Mouse (Mus musculus) gastrocnemius, postnatal 4 days (tissue): ENCODE measurements around the gene Tmem265. TPM values are rescaled to one million over a fixed set of nuclear protein-coding genes. Genes with fewer than 3 reads are reported as not detected.

ENCODE experiments used
- DNase-seq, 2 experiments: peaks; one replicate each; pipeline ENCODE4 v3.0.0; 2021 to 2022; ENCODE audit warnings: low spot score in 2 of 2, mixed read lengths in 2 of 2
- long read RNA-seq, 2 experiments: library from polyadenylated mRNA; stranded (forward); transcript quantifications; one replicate each; pipeline ENCODE4 v2.0.0; 2021
- total RNA-seq, 2 experiments: library from RNA; stranded (reverse); gene quantifications; 2 replicates each; pipeline ENCODE4 v1.2.3; 2021

Gene Tmem265
- total RNA-seq = 1 to 10 TPM in 1 of 2 experiments, not detected in 1; 3.1 TPM
- long read RNA-seq, experiment 1, partial matches to known transcripts = 0 of 1 reads
- long read RNA-seq, experiment 1, other reads (novel, unspliced or antisense) = 0 of 1 reads
- long read RNA-seq, experiment 2 = 0 reads

GRCm38 (mm10) chr7:127561340-127561858 lies at the start of gene Tmem265:
Tmem265 (plus strand) TSS chr7:127561390.
- DNase-seq = no peak

- DNase-seq = peak; percentile 84 to 95
Observed at GRCm38 (mm10) chr7:127511808-127512230, 49.4 kb upstream of the Tmem265 start, which contains the start of gene Srcap. Srcap (plus strand) TSS chr7:127511983.

- peak; percentile 90 to 93 for DNase-seq
Observed at GRCm38 (mm10) chr7:127512231-127513015, 48.8 kb upstream of the Tmem265 start.

- DNase-seq = no peak
Observed at GRCm38 (mm10) chr7:127513016-127513390, 48.2 kb upstream of the Tmem265 start.

GRCm38 (mm10) chr7:127513781-127514180 lies 47.4 kb upstream of the Tmem265 start:
- no peak for DNase-seq

- DNase-seq = no peak
Observed at GRCm38 (mm10) chr7:127515846-127516245, 45.3 kb upstream of the Tmem265 start.

GRCm38 (mm10) chr7:127516344-127516743 lies 44.8 kb upstream of the Tmem265 start:
- no peak for DNase-seq

GRCm38 (mm10) chr7:127519284-127519683 lies 41.9 kb upstream of the Tmem265 start, which contains the start of gene Gm42715:
Gm42715 (plus strand) TSS chr7:127519584.
- DNase-seq = no peak

- no peak for DNase-seq
Observed at GRCm38 (mm10) chr7:127541671-127542070, 19.5 kb upstream of the Tmem265 start.

GRCm38 (mm10) chr7:127549116-127549835 lies 11.9 kb upstream of the Tmem265 start:
- no peak for DNase-seq

GRCm38 (mm10) chr7:127551558-127551957 lies 9.6 kb upstream of the Tmem265 start:
- no peak for DNase-seq

GRCm38 (mm10) chr7:127560580-127560979 lies 610 bp upstream of the Tmem265 start:
- no peak for DNase-seq

GRCm38 (mm10) chr7:127564381-127565150 lies 3.4 kb downstream of the Tmem265 start:
- DNase-seq = no peak

GRCm38 (mm10) chr7:127572895-127573471 lies 11.8 kb downstream of the Tmem265 start, which contains the start of gene Phkg2:
Phkg2 (plus strand) TSS chr7:127573340.
- peak; percentile 61 to 85 for DNase-seq

GRCm38 (mm10) chr7:127573503-127574008 lies 12.4 kb downstream of the Tmem265 start:
- DNase-seq = peak in 1 of 2 experiments; percentile 22

GRCm38 (mm10) chr7:127574115-127574514 lies 12.9 kb downstream of the Tmem265 start:
- DNase-seq = no peak

- no peak for DNase-seq
Observed at GRCm38 (mm10) chr7:127583260-127583659, 22.1 kb downstream of the Tmem265 start.

- DNase-seq = no peak
Observed at GRCm38 (mm10) chr7:127585031-127585430, 23.8 kb downstream of the Tmem265 start.

- DNase-seq = no peak
Observed at GRCm38 (mm10) chr7:127586149-127586548, 25.0 kb downstream of the Tmem265 start.

GRCm38 (mm10) chr7:127587196-127587595 lies 26.0 kb downstream of the Tmem265 start:
- no peak for DNase-seq
